Mouse (Mus musculus): Measurements from ENCODE around the gene Whamm.
A peak's percentile ranks its signal among the peaks of the same experiment; 100 is the strongest.

Whamm gene

GRCm38 (mm10) chr7:81571108-81571940 lies at the start of gene Whamm:
TSS of gene Whamm (plus strand) at chr7:81571266.
- DNase-seq (ENCODE audit: low read depth), result peak; percentile 95

GRCm38 (mm10) chr7:81523008-81523662 lies 47.9 kb upstream of the Whamm start:
- peak; percentile 77 for DNase-seq (ENCODE audit: low read depth)

- no peak for DNase-seq (ENCODE audit: low read depth)
Observed at GRCm38 (mm10) chr7:81523663-81524017, 47.4 kb upstream of the Whamm start.

- DNase-seq (ENCODE audit: low read depth), result no peak
Observed at GRCm38 (mm10) chr7:81528918-81529317, 42.1 kb upstream of the Whamm start.

- DNase-seq (ENCODE audit: low read depth), result no peak
Observed at GRCm38 (mm10) chr7:81531462-81531861, 39.6 kb upstream of the Whamm start.

GRCm38 (mm10) chr7:81536478-81536877 lies 34.6 kb upstream of the Whamm start:
- no peak for DNase-seq (ENCODE audit: low read depth)

GRCm38 (mm10) chr7:81538070-81538675 lies 32.9 kb upstream of the Whamm start:
- DNase-seq (ENCODE audit: low read depth), result peak; percentile 16

GRCm38 (mm10) chr7:81539565-81539964 lies 31.5 kb upstream of the Whamm start:
- no peak for DNase-seq (ENCODE audit: low read depth)

GRCm38 (mm10) chr7:81540999-81541398 lies 30.1 kb upstream of the Whamm start:
- no peak for DNase-seq (ENCODE audit: low read depth)

GRCm38 (mm10) chr7:81541924-81542524 lies 29.0 kb upstream of the Whamm start:
- no peak for DNase-seq (ENCODE audit: low read depth)

- no peak for DNase-seq (ENCODE audit: low read depth)
Observed at GRCm38 (mm10) chr7:81542934-81543333, 28.1 kb upstream of the Whamm start.

- no peak for DNase-seq (ENCODE audit: low read depth)
Observed at GRCm38 (mm10) chr7:81548864-81549263, 22.2 kb upstream of the Whamm start.

- DNase-seq (ENCODE audit: low read depth), result no peak
Observed at GRCm38 (mm10) chr7:81553589-81553988, 17.5 kb upstream of the Whamm start.

- peak; percentile 58 for DNase-seq (ENCODE audit: low read depth)
Observed at GRCm38 (mm10) chr7:81554369-81554768, 16.7 kb upstream of the Whamm start.

- no peak for DNase-seq (ENCODE audit: low read depth)
Observed at GRCm38 (mm10) chr7:81556839-81557238, 14.2 kb upstream of the Whamm start.

GRCm38 (mm10) chr7:81557252-81557984 lies 13.6 kb upstream of the Whamm start:
- DNase-seq (ENCODE audit: low read depth), result no peak

GRCm38 (mm10) chr7:81557985-81558360 lies 13.1 kb upstream of the Whamm start:
- no peak for DNase-seq (ENCODE audit: low read depth)

- DNase-seq (ENCODE audit: low read depth), result no peak
Observed at GRCm38 (mm10) chr7:81559231-81559980, 11.7 kb upstream of the Whamm start.

GRCm38 (mm10) chr7:81560101-81561049 lies 10.7 kb upstream of the Whamm start:
- no peak for DNase-seq (ENCODE audit: low read depth)

- DNase-seq (ENCODE audit: low read depth), result no peak
Observed at GRCm38 (mm10) chr7:81561211-81561610, 9.9 kb upstream of the Whamm start.
